Mouse (Mus musculus) kidney, adult 11 months (tissue): ENCODE data around the gene Cxcl10.

ENCODE experiments used
- DNase-seq: peaks from one replicate; pipeline ENCODE4 v3.0.0; 2022

Gene Cxcl10

GRCm38 (mm10) chr5:92313776-92314175 is 34.9 kb downstream of the Cxcl10 start:
- no peak for DNase-seq

GRCm38 (mm10) chr5:92312046-92312715 is 36.5 kb downstream of the Cxcl10 start:
- peak; percentile 79 for DNase-seq

GRCm38 (mm10) chr5:92309681-92310511 is 38.8 kb downstream of the Cxcl10 start, which contains the start of gene Sdad1:
Gene Sdad1 (minus strand): TSS chr5:92310479.
- DNase-seq = peak; percentile 93

GRCm38 (mm10) chr5:92304291-92304690 is 44.4 kb downstream of the Cxcl10 start:
- no peak for DNase-seq

GRCm38 (mm10) chr5:92302149-92302840 is 46.4 kb downstream of the Cxcl10 start:
- no peak for DNase-seq
